Mouse (Mus musculus) kidney, adult 18-20 months (tissue): ENCODE data around the gene Dbi.

ENCODE experiments used
- DNase-seq: peaks from one replicate; pipeline ENCODE4 v3.0.0; 2021

Gene Dbi

DNA sequence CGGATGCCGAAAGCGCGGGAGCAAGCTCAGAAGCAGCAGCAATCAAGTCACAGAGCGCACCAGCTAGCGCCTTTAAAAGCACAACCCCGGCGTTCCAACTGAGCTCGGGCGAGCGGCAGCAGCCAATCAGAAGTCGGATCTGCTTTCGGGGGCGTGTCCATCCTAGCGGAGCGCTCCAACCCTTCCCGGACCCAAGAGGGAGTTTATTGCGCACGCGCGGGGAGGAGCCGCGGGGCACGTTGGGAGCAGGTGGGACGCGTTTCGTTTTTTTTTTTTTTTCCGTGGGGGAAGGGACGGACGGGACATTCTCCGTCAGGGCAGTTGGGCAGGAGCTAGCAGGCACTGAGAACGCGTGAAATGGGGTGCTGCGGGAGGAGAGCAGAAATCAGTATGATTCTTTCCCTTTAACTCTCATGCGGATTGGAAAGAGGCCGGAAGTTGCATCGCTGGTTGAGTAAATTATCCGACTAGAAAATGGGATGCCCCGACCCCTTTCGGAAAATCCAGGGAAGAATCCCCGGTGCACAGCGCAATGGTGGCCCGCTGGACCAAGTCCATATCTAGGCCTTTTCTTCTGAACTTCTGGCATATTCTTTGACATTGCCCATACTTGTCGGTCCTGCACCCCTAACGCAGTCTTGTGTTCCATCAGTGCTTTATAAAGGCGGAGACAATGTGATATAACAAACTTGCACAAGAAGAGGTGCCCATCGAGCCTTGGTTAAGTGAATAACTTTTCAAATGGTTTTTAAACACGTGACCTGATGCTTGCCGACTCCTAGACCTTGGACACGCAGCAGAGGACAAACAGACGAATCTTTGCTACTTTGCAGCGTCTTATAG lies at the start of gene Dbi, which contains the start of gene 3110009E18Rik:
Dbi (minus strand) TSS at position 110 of the 843 bp plus-strand sequence.
3110009E18Rik (plus strand) TSS at position 219 of the 843 bp plus-strand sequence.
- peak; percentile 96 for DNase-seq

DNA sequence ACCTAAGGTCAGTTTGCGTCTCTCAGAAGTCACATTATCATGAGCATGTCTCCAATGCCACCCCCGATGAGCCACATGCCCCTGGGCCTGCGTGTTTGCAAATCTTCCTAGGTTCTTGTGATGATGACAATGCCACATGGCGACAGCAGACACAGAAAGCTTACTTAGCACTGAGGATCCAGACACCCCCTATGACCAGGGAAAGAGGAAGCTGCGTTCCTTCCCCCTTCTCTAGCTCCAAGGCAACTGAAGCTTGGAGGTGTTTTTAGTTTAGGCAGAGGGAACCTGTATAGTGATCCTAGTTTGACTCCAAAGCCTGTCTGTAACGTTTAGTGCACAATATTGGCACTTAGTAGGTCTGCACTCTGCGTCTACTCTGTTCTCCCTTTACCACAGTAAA lies 49.4 kb upstream of the Dbi start:
- DNase-seq, result no peak

DNA sequence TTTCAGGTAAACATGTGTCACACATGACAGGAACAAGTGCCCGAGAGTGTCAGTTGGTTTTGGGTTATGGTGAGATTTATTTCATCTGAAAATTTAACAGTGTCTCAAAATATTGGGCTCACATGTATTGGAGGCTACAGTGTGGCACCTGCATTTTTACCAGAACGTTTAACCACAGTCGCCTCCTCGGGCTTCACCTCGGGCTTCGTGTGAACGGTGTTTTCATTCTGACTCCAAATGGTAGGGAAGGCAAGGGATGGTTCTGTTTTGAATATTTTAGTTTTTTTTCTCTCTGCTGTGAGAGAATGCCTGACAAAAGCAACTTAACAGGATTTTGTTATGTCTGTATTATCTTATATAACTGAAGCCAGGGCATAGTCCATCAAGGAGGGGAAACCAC lies 47.8 kb upstream of the Dbi start:
- DNase-seq, result no peak

DNA sequence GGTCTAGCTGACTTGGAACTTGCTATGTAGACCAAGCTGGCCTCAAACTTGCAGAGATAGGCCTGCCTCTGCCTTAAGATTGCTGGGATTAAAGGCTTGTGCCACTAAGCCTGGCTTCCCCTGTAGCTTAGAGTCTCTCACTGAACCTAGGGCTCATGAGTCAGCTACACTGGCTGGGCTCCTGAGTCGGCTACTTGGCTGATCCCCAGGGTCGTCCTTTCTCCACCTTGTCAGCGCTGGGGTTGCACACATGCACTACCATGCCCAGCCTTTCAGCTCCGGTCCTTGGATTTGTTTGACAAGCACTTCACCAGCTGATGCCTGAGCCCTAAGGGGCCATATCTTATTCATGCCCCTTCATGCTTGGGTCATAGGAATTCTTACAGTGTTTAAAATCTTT lies 47.1 kb upstream of the Dbi start:
- DNase-seq, result no peak

DNA sequence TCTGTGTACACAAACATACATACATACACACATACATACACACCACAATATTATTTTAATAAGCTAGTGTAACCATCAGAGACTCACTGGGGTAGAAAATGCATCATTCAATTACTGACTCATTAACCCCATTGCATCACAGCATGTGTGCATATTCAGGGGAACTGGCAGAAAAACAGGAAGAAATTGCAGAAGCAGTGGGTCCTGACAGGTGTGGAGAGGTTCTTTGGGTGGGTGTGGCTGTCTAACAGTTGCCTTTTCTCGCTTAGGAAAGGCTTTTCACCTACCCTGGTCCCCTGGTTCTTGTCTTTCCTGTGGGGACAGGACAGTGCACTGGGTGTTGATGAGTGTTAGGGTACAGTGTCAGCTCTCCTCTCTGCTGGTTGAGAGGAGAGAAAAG lies 41.7 kb upstream of the Dbi start:
- no peak for DNase-seq

DNA sequence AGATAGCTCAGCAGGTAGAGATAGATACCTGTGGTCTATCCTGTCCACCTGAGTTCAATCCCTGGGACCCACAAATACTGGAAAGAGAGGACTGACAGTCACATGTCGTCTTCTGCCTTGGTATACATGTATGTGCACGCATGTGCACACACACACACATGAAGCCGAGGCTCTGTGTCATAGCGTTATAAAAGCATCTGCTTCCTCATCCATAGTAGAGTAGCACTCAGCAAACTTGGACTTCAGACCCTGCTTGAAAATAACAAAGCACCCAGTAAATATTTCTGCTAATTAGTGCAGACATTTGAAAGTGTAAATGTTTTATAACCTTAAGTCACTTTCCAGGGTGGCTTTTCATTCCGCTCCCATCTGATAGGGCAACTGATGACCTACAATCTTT lies 40.6 kb upstream of the Dbi start:
- DNase-seq, result no peak

DNA sequence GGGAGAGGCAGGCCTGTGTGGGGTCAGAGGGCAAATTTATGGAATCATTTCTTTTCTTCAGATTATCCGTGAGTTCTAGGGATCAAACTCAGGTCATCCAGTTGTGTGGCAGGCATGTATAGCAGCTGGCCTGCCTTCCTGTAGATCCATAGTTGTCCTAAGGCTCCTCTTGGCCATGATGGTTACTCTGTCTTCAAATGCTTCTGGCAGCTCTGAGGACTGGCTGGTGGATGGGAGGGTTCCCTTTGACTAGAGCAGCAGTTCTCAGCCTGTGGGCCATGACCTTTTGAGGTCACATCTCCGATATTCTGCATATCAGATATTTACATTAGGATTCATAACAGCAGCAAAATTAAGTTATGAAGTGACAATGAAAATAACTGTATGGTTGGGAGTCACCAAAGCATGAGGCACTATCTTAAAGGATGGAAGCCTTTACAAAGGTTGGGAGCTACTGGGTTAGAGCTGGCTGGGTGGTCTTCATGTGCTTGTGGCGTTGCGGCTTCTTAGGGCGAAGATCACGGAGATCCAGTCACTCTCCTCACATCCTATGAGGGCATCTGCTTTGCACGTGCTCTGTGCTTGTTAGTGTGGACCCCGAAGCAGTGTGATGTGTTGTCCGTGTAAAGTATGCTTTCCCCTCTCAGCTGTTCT lies 37.7 kb upstream of the Dbi start:
- DNase-seq, result no peak

DNA sequence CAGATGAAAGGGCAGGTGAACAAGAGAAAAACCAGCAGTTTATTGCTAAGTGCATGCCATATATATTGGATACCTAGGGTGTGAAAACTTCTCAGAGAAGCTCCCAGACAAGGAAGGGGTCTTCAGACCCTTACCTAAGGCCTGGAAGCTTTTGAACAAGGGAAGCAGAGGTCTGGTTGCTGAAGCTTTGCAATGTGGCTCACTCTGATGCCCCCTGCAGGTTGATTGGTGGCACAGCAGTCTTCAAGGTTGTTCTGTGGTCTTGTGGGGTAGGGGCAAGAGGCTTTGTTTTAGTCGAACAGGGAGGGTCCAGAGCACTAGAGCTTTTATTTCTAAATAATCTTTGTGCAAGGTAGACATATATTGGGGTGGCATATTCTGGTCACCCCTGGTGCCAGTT lies 34.4 kb upstream of the Dbi start:
- DNase-seq, result peak; percentile 33

DNA sequence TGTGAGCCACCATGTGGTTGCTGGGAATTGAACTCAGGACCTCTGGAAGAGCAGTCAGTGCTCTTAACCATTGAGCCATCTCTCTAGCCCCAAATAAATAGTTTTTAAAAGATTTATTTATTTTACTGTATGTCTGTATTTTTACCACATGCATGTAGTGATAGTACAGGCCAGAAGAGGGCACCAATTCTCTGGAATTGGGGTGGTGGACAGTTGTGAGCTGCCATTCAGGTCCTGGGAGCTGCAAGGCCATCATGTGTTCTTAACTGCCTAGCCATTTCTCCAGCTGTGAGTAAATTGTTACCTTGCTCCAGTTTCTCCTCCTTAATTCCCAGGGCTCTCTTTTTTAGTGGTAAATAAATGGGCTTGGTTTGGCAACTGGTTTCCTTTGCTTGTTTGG lies 33.4 kb upstream of the Dbi start:
- peak; percentile 27 for DNase-seq

DNA sequence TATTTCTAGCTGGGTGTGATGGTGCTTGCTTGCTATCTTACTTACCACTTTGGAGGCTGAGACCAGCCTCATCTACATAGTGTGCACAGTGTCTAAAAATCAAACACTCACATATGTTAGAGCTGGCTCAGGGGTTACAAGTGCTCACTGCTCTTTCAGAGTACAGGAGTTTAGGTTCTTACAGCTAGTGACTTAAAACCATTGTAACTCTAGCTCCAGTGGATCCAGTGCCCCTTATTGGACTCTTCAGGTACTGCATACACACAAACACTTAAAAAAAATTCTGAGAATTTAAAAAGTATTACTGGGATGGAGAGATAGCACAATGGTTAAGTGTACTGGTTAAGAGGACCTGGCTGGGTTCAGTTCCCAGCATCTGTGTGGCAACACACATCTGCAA lies 26.1 kb upstream of the Dbi start:
- no peak for DNase-seq

DNA sequence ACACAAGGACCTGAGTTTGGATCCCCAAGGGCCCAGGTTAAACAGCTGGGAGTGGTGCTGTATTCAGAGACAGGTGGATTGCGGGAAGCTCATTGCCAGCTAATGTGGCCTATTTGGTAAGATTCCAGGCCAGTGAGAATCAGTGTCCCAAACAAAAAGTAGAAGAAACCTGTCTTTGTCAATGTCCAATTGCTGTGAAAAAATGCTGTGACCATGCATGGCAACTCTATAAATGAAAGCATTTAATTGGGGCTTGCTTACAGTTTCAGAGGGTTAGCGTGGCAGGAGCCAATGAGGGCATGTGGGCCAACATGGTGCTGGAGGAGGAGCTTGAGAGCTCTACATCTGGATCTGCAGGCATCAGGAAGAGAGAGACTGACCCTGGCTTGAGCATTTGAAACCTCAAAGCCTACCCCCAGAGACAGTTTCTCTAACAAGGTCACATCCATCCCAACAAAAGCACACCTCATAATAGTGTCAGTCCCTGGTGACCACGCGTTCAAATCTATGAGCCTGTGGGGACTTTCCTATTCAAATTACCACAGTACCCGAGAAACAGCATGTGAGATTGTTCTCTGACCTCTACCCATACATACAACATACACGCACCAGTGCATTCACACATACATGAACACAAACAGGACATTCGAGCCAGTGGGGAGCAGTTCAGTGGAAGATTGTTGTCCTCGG lies 24.8 kb upstream of the Dbi start:
- no peak for DNase-seq

DNA sequence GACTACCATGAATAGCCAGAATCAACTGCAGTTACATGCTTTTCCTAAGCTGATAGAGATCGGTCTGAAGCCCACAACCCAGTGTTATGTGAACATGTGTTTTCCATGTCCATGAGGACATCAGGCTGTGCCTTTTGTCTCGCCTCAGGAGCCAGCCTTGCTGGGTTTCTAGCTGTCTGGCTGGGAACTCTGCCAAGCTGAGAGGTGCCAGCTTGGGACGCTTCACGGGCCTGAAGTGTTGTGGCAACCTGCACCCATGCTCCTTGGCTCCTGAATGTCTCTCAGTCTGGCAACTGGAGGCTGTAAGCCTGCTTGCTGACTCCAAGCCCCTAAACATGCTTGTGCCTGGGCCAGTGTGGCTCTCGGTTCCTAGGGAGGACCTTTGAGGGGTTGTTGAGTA lies 21.7 kb upstream of the Dbi start:
- peak; percentile 69 for DNase-seq

DNA sequence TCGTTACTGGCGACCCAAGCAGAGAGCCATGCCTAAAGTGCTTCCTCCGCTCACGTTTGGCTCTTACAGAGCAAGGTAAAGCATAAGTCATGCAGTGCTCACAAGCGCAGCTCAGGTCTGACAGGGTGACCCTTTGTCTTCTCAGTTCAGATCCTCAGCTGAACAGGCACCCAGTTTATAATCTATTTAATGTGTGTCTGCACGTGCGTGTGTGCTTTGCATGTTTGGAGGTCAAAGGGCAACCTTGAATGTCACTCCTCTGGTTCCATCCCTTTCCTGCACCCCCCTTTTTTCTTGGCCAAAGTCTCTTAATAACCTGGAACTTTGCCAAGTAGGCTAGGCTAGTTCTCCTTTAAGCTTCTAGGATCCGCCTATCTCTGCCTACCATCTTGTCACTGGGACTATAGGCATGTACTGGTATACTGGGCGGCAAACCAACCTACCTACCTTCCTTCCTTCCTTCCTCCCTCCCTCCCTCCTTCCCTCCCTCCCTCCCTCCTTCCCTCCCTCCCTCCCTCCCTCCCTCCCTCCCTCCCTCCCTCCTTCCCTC lies 19.3 kb upstream of the Dbi start:
- DNase-seq, result no peak

DNA sequence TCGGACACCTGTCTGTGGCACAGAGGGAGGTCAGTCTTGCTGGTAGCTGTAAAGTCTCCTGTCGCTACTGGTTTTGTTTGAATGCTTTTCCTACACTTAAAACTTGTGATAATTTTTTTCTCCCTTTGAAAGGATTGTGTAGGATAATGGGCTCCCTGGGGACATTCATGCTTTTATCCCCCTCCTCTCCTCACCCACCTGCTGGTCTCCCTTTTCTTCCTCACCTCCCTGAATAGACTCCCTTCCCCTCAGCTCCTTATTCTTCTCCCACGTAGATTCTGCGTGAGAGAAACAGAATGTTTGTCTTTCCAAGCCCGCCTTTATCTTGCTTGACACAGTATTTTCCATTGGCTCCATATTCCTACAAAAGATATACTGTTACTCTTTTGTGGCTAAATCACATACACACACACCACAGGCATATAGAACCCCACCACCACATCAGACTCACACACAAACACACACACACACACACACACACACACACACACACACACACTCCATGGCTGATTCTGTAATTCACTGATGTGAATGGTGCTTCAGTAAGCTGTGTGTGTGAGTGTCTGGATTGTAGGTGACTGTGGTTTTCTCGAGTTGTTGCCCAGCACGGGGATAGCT lies 18.2 kb upstream of the Dbi start:
- DNase-seq, result no peak

DNA sequence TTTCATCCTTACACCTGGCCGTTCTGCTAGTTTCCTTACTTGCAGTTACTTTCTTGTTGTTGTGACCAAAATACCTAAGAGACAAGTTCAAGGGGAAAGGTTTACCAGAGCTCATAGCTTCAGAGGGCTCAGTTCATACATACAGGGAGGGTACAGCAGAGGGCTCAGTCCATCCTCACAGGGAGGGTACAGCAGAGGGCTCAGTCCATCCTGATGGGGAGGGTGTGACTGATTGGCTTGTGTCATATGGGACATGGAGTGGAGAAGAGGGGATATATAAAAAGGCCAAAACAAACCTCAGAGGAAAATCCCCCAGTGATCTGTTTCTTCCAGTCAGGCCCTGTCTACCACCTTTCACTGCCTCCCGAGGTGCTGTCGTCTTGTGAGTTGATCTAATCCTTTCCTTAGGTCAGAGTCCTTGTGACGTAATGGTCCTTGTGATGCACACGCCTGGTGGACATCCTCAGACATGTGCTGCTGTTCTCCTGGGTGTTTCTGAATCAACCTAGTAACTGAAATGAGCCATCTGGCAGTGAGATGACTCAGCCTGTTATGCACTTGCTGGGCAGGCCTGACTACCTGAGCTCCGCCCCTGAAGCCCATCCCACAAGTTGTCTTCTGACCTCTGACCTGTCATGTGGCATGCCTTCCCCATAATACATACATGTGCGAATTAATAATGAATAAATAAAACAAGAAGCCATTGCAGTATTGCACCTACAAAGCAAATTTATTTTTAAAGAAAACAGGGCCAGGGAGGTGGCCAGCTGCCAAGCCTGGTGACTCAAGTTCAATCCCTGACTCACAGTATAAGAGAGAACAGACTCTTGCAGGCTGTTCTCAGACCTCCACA lies 15.3 kb upstream of the Dbi start:
- no peak for DNase-seq

DNA sequence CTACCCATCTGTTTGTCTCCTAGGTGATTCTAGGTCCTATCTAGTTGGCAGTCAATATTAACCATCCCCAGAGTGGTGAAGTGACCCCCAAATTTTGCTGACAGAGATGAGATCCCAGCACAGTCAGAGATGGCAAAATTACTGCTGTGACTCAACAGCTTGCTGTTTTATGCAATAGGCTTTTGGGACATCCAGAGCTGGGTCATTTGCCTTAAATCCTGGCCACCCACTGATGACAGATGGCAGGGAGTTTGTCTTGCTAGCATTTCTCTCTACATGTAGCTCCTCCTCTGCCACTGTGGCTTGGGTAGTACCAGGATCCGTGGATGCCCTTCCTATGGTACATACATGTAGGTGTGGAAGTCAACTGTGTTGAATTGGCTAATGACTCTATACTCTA lies 11.5 kb upstream of the Dbi start:
- no peak for DNase-seq

DNA sequence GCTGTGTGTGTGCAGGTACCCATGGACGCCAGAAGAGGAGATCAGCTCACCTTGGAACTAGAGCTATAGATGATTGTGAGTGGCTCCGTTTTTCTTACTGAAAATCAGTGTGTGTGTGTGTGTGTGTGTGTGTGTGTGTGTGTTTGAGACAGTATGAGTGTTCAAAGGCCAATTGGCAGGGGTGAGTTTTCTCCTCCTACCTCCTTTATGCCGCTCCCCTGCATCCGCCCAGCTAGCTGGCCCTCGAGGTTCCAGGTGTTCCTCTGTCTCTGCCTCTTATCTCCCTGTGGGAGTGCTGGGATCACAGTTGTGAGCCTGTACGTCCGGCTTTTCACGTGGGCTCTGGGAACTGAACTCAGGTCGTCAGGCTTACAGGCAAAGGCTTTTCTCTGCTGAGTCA lies 5.4 kb upstream of the Dbi start:
- no peak for DNase-seq

DNA sequence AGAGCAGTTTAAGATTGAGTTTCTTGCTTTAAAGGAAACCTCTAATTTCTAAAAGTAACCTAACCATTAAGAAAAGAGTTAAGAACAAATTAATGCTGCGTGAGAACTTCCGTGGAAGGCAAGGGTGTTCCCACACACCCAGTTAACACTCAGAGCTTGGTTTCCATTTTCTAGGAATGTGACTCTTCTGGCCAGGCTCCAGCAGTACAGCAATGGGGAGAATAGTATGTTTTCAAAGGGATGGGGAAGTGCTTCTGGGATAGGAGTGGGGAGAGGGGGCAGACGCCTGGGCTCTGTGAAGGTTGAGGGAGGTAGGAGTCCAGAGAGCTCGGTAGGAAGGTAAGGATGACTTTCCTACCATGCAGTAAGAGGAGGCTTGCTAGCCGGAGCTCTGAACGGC lies 4.6 kb upstream of the Dbi start:
- DNase-seq, result no peak

DNA sequence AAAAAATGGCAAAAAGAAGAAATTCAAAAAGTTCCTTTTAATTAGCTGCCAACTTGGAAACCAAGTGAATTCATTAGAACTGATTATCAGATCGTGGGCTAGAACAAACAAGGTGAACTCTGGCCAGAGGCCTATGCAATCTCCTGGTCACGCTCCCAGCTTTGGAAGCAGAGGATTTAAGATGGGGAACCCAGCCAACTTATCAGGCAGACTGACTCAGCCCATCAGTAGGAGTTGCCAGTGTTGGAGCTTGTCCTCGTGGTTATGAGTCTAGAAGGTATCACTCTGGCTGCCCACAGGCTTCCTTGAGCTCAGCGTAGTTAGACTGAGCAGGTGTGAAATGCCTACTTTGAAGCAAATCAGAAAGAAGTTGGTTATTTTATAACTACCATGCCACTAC lies 4.0 kb upstream of the Dbi start:
- no peak for DNase-seq

DNA sequence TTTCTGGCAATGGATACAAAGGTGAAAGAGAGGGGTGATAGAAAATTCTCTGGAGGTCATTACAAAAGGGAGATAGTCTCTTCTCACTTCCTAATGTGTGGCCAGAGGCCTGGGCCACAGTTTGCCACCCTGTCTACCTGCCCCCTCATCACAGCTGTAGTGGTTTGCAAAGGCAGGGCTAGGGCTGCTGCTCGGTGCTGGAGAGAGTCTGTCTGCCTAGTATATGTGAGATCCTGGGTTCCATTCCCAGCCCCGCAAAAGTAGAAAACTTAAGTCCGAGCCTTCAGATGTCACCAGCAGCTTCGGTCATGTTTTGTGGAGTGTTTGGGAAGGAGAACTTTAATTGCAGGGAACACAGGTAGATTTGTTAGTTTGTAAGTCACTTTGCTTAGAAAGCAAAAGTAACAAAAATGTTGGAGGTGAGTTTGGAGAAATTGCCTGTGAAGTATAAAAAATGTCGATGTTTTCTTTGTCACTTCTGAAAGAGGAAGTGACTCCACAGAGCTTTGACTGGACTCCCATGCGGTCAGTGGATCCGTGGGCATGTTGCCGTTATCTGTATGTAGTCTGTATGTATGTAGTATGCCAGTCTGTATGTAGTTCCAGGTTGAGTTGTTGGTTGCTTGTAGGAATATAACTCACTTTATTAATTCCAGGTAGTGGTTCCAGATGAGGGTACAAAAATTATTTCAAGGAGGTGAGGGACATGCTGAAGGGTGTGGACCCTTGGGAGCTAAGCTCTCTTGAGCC lies 1.9 kb upstream of the Dbi start:
- no peak for DNase-seq

DNA sequence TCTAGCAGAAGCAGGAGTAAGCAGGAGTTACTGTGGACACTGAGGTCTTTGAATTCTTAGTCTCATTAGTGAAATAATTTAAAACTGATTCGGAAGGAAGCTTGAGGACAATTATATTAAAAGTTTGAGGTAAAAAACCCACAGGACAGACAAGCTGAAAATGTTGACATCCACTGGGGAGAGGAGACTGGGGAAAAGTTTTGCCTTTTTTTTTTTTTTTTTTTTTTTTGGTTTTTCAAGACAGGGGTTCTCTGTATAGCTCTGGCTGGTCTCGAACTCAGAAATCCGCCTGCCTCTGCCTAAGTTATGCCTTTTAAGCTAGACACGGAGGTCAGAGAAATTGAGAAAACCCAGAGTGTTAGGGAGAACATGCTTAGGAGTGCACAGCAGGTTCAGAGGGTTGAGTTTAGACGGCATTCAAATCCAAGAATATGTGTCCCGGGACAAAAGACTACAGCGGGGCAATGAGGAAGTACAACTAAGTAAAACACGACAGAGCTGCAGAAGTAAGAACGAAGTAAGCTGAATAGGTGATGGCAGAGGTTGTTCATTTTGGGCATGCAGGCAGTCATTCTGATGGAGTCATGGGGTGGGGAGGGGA lies 1.2 kb upstream of the Dbi start:
- no peak for DNase-seq
